In the genomic region with DNA sequence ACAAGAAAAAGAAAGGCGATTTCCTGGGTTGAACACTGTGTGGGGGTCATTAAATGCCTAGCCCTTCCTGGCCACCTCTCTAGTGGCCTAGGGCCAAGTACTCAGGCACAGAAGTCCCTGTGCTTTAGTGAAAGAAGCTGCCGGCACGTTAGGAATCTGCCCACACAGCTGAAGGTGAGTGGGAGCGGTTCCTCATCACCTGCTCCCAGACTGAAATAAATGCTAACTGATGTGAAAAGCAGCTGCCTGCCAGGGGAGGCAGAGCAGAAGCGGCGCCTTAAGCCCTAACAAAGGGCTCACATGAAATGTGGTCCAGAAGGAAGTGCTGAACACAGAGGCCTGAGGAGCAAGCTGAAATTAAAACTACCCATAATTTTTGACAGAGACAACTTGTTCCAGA, we compare ENCODE assay signal across 8 mouse cellular contexts. TPM values are rescaled to one million over a fixed set of nuclear protein-coding genes. Genes with fewer than 3 reads are reported as not detected.
DNase-seq lines count a peak whose midpoint lies in the region; ATAC-seq and TF ChIP-seq lines count a peak whose summit lies in the region.

No protein-coding gene starts in this region.

- H3K27ac ChIP-seq in liver, adult 2 months (replicated peaks; ENCODE audit: insufficient read depth, low read depth, low read length): peak overlapping the region; percentile 1; the same call in 1 of the 2 replicates
- H3K27ac ChIP-seq in liver, embryonic 12.5 days: no peak overlapping the region
- 0 out of 2 replicates have a peak overlapping the region, but pooled peaks have one; percentile 6 for H3K27ac ChIP-seq in forebrain, embryonic 15.5 days (replicated peaks)
- H3K27ac ChIP-seq in hindbrain, postnatal 0 days: 0 out of 2 replicates have a peak overlapping the region, but pooled peaks have one; percentile 8
- 0 out of 2 replicates have a peak overlapping the region, but pooled peaks have one; percentile 54 for H3K27ac ChIP-seq in lung, embryonic 14.5 days (ENCODE audit: low read depth)
- H3K27ac ChIP-seq in stomach, postnatal 0 days (replicated peaks): 0 out of 2 replicates have a peak overlapping the region, but pooled peaks have one; percentile 4

- peaks cover 57% of the 10 kb centered on the region for H3K79me2 ChIP-seq in liver, adult 2 months (ENCODE audit: control insufficient read depth, insufficient read depth, low read length)

- H3K4me2 ChIP-seq in liver, embryonic 12.5 days: no peak overlapping the region
- H3K4me2 ChIP-seq in forebrain, embryonic 15.5 days (replicated peaks): no peak overlapping the region
- no peak overlapping the region for H3K4me2 ChIP-seq in hindbrain, postnatal 0 days (ENCODE audit: low read depth, low read length)
- no peak overlapping the region for H3K4me2 ChIP-seq in lung, embryonic 14.5 days
- no peak overlapping the region for H3K4me2 ChIP-seq in stomach, postnatal 0 days (replicated peaks; ENCODE audit: low read depth)

- H3K4me1 ChIP-seq in liver, adult 2 months (ENCODE audit: control insufficient read depth, insufficient read depth, low read length): peaks cover 59% of the 10 kb centered on the region
- peaks cover 14% of the 10 kb centered on the region; the same call in 1 of the 2 replicates for H3K4me1 ChIP-seq in liver, embryonic 12.5 days
- peaks cover 15% of the 10 kb centered on the region for H3K4me1 ChIP-seq in forebrain, embryonic 15.5 days
- peaks cover 9% of the 10 kb centered on the region for H3K4me1 ChIP-seq in hindbrain, postnatal 0 days (ENCODE audit: insufficient read depth, low read length)
- peaks cover 23% of the 10 kb centered on the region for H3K4me1 ChIP-seq in lung, embryonic 14.5 days (ENCODE audit: insufficient read depth)
- peaks cover 9% of the 10 kb centered on the region; the same call in 1 of the 2 replicates for H3K4me1 ChIP-seq in stomach, postnatal 0 days (replicated peaks; ENCODE audit: control insufficient read depth, insufficient read depth)

- TF ChIP-seq EP300 in stomach, postnatal 0 days (optimal IDR thresholded peaks at IDR 0.05): no peak

- 27% methylated on average over 6 of the region's 6 CpGs for WGBS in liver, adult 2 months
- 57% methylated on average over 6 of the region's 6 CpGs for WGBS in liver, embryonic 12.5 days (ENCODE audit: insufficient replicate concordance)
- 14% methylated on average over 6 of the region's 6 CpGs for WGBS in forebrain, embryonic 15.5 days
- WGBS in hindbrain, postnatal 0 days: 21% methylated on average over 6 of the region's 6 CpGs
- 36% methylated on average over 6 of the region's 6 CpGs for WGBS in lung, embryonic 14.5 days
- WGBS in stomach, postnatal 0 days: 36% methylated on average over 6 of the region's 6 CpGs

- H3K9ac ChIP-seq in liver, adult 2 months (ENCODE audit: low read depth, low read length): no peak overlapping the region
- no peak overlapping the region for H3K9ac ChIP-seq in liver, embryonic 12.5 days
- H3K9ac ChIP-seq in forebrain, embryonic 15.5 days (replicated peaks): no peak overlapping the region
- H3K9ac ChIP-seq in hindbrain, postnatal 0 days (replicated peaks; ENCODE audit: low read length): no peak overlapping the region
- H3K9ac ChIP-seq in lung, embryonic 14.5 days: no peak overlapping the region
- H3K9ac ChIP-seq in stomach, postnatal 0 days (ENCODE audit: low read length): no peak overlapping the region

- no peak for ATAC-seq in liver, embryonic 12.5 days
- 0 out of 2 replicates have a peak, but pooled peaks have one; percentile 23 for ATAC-seq in forebrain, embryonic 15.5 days (replicated peaks)
- peak; percentile 35; the same call in 1 of the 2 replicates for ATAC-seq in hindbrain, postnatal 0 days
- peak; percentile 57; the same call in 1 of the 2 replicates for ATAC-seq in lung, embryonic 14.5 days (ENCODE audit: insufficient read depth)
- ATAC-seq in stomach, postnatal 0 days (ENCODE audit: low FRiP score, low TSS enrichment): no peak

- H3K36me3 ChIP-seq in liver, adult 2 months (ENCODE audit: control insufficient read depth, insufficient read depth, low read length): no peaks in the 10 kb centered on the region
- 0 out of 2 replicates have a peak, but pooled peaks cover 7% of the 10 kb centered on the region for H3K36me3 ChIP-seq in liver, embryonic 12.5 days
- 0 out of 2 replicates have a peak, but pooled peaks cover 3% of the 10 kb centered on the region for H3K36me3 ChIP-seq in forebrain, embryonic 15.5 days
- H3K36me3 ChIP-seq in hindbrain, postnatal 0 days (ENCODE audit: insufficient read depth, low read length): no peaks in the 10 kb centered on the region; the same call in 1 of the 2 replicates
- H3K36me3 ChIP-seq in lung, embryonic 14.5 days (ENCODE audit: insufficient read depth): peaks cover 19% of the 10 kb centered on the region
- no peaks in the 10 kb centered on the region for H3K36me3 ChIP-seq in stomach, postnatal 0 days (ENCODE audit: control insufficient read depth, insufficient read depth, low read length)

- no peak for DNase-seq in liver, adult 2 months (ENCODE audit: extremely low read depth, low read depth, low spot score)
- peak; percentile 10 for DNase-seq in hindbrain, postnatal 0 days (ENCODE audit: low spot score)
- peak; percentile 38 for DNase-seq in lung, embryonic 14.5 days
- no peak for DNase-seq in stomach, postnatal 0 days (ENCODE audit: low spot score)
- no peak for DNase-seq in spleen, adult 18-20 months
- no peak for DNase-seq in layer of hippocampus, adult 9-11 months

- H3K27me3 ChIP-seq in liver, adult 2 months (ENCODE audit: control insufficient read depth, insufficient read depth, low read length): no peaks in the 10 kb centered on the region
- no peaks in the 10 kb centered on the region for H3K27me3 ChIP-seq in liver, embryonic 12.5 days (replicated peaks)
- H3K27me3 ChIP-seq in forebrain, embryonic 15.5 days: no peaks in the 10 kb centered on the region
- H3K27me3 ChIP-seq in hindbrain, postnatal 0 days (ENCODE audit: insufficient read depth, low read length): no peaks in the 10 kb centered on the region
- H3K27me3 ChIP-seq in lung, embryonic 14.5 days (ENCODE audit: insufficient read depth, low read length): no peaks in the 10 kb centered on the region
- H3K27me3 ChIP-seq in stomach, postnatal 0 days (ENCODE audit: control insufficient read depth, insufficient read depth, low read length): no peaks in the 10 kb centered on the region

- H3K9me3 ChIP-seq in liver, embryonic 12.5 days (replicated peaks): no peaks in the 10 kb centered on the region
- H3K9me3 ChIP-seq in forebrain, embryonic 15.5 days: no peaks in the 10 kb centered on the region
- H3K9me3 ChIP-seq in hindbrain, postnatal 0 days (ENCODE audit: low read length): no peaks in the 10 kb centered on the region
- no peaks in the 10 kb centered on the region for H3K9me3 ChIP-seq in lung, embryonic 14.5 days (ENCODE audit: low read depth, low read length)
- no peaks in the 10 kb centered on the region for H3K9me3 ChIP-seq in stomach, postnatal 0 days (ENCODE audit: control insufficient read depth, low read length)

- no peak for TF ChIP-seq POLR2A in liver, adult 2 months (IDR thresholded peaks at IDR 0.05; ENCODE audit: extremely low read depth, insufficient read depth, low read length)

- no peak for TF ChIP-seq CTCF in liver, adult 2 months (IDR thresholded peaks at IDR 0.05; ENCODE audit: low read depth, low read length)
- no peak for TF ChIP-seq CTCF in hindbrain, postnatal 0 days (IDR thresholded peaks at IDR 0.05; ENCODE audit: low read depth)
- TF ChIP-seq CTCF in lung, embryonic 14.5 days (IDR thresholded peaks at IDR 0.05; ENCODE audit: low read depth): no peak
- TF ChIP-seq CTCF in stomach, postnatal 0 days (IDR thresholded peaks at IDR 0.05; ENCODE audit: low read depth): no peak

- H3K4me3 ChIP-seq in liver, adult 2 months (ENCODE audit: insufficient read depth, low read depth, low read length): no peak overlapping the region
- H3K4me3 ChIP-seq in liver, embryonic 12.5 days: no peak overlapping the region
- no peak overlapping the region for H3K4me3 ChIP-seq in forebrain, embryonic 15.5 days
- H3K4me3 ChIP-seq in hindbrain, postnatal 0 days (ENCODE audit: low read length): no peak overlapping the region
- no peak overlapping the region for H3K4me3 ChIP-seq in lung, embryonic 14.5 days (ENCODE audit: low read depth, low read length)
- H3K4me3 ChIP-seq in stomach, postnatal 0 days (ENCODE audit: low read depth, low read length): no peak overlapping the region

RNA-seq across cellular contexts. Expression of a gene that starts 22.9 kb away (rescaled TPM):
- total RNA-seq in liver, adult 2 months (2014; rRNA removed): 95.1 and 104 TPM in 2 replicates
- polyA plus RNA-seq in liver, adult 2 months (2012; rRNA removed): 37.4 and 49.7 TPM in 2 replicates
- 37.2 and 37.3 TPM in 2 replicates for polyA plus RNA-seq in liver, embryonic 12.5 days (2016; fragmentation: Nextera tagmentation; extraction: Ambion mirVana)
- 62.8 and 72.2 TPM in 2 replicates for polyA plus RNA-seq in forebrain, embryonic 15.5 days (2015; fragmentation: Nextera tagmentation; extraction: Ambion mirVana)
- 30.0 and 31.6 TPM in 2 replicates for total RNA-seq in hindbrain, postnatal 0 days (2014; rRNA removed)
- 76.4 and 89.4 TPM in 2 replicates for polyA plus RNA-seq in hindbrain, postnatal 0 days (2015; fragmentation: Nextera tagmentation; extraction: Ambion mirVana)
- 209 and 229 TPM in 2 replicates for polyA plus RNA-seq in lung, embryonic 14.5 days (2014; fragmentation: Nextera tagmentation; extraction: Ambion mirVana)
- 176 and 189 TPM in 2 replicates for polyA plus RNA-seq in stomach, postnatal 0 days (2015; fragmentation: Nextera tagmentation; extraction: Ambion mirVana)

Comparison
In these comparisons a context has a peak if more than half of its experiments do, and no peak if none do; other contexts are left out.
1. DNase-seq: peak in hindbrain, postnatal 0 days (single experiment) and lung, embryonic 14.5 days (single experiment); none in liver, adult 2 months (single experiment), stomach, postnatal 0 days (single experiment), spleen, adult 18-20 months (0 of 2) and layer of hippocampus, adult 9-11 months (single experiment).
2. ATAC-seq: peak in forebrain, embryonic 15.5 days (single experiment), hindbrain, postnatal 0 days (single experiment) and lung, embryonic 14.5 days (single experiment); none in liver, embryonic 12.5 days (single experiment) and stomach, postnatal 0 days (single experiment).